Mouse (Mus musculus) embryonic facial prominence, embryonic 14.5 days (tissue): ENCODE measurements at regions not wholly inside any gene's neighbourhood (a gene's known extent, or its start where the extent isn't known, plus 50 kb on each side); places are given as distances from the start of the nearest gene placed in this dataset.

Experiments used
- ATAC-seq: fragments of 200-750 bp; cut with Nextera tagmentation; 2 replicates; pipeline ENCODE4 v1.8.0; 2017; ENCODE audit warnings: low read depth, moderate number of reproducible peaks, moderate TSS enrichment
- DNase-seq: peaks from one replicate; pipeline ENCODE4 v3.0.0-alpha.2; 2015; ENCODE audit warnings: low spot score
- H3K27ac ChIP-seq: fragments of 300-500 bp; sonication (generic); replicated peaks from 2 replicates; pipeline ENCODE4 v1.5.1; 2014; ENCODE audit warnings: low read depth, mild to moderate bottlenecking, low read length, moderate library complexity
- H3K27me3 ChIP-seq: fragments of 300-500 bp; sonication (generic); replicated peaks from 2 replicates; pipeline ENCODE4 v1.6.1; 2014; ENCODE audit warnings: low read length; ENCODE audit not compliant: control insufficient read depth, insufficient read depth
- H3K36me3 ChIP-seq: fragments of 300-500 bp; sonication (generic); 2 replicates; pipeline ENCODE4 v1.6.1; 2014; ENCODE audit warnings: low read length, mixed read lengths; ENCODE audit not compliant: control insufficient read depth, insufficient read depth
- H3K4me1 ChIP-seq: fragments of 300-500 bp; sonication (generic); 2 replicates; pipeline ENCODE4 v1.6.1; 2014; ENCODE audit warnings: antibody characterized with exemption, low read length; ENCODE audit not compliant: control insufficient read depth, insufficient read depth
- H3K4me2 ChIP-seq: fragments of 300-500 bp; sonication (generic); 2 replicates; pipeline ENCODE4 v1.6.1; 2014; ENCODE audit warnings: low read depth, mild to moderate bottlenecking, low read length, moderate library complexity, mixed read lengths
- H3K4me3 ChIP-seq: fragments of 300-500 bp; sonication (generic); 2 replicates; pipeline ENCODE4 v1.5.1; 2014; ENCODE audit warnings: low read depth, mild to moderate bottlenecking, low read length
- H3K9ac ChIP-seq: fragments of 300-500 bp; sonication (generic); 2 replicates; pipeline ENCODE4 v1.6.1; 2014; ENCODE audit warnings: low read depth, mild to moderate bottlenecking, low read length, moderate library complexity, mixed read lengths
- H3K9me3 ChIP-seq: fragments of 300-500 bp; sonication (generic); 2 replicates; pipeline ENCODE4 v1.6.1; 2016; ENCODE audit warnings: low read length; ENCODE audit not compliant: control insufficient read depth
- WGBS: fragments of 180-500 bp; shearing (Covaris S2); extraction: QIAGEN DNeasy Blood & Tissue Kit; methylation state at CpG from one replicate; pipeline ENCODE4 v1.1.7; 2014; 5-methylcytosine and 5-hydroxymethylcytosine counted together

DNA sequence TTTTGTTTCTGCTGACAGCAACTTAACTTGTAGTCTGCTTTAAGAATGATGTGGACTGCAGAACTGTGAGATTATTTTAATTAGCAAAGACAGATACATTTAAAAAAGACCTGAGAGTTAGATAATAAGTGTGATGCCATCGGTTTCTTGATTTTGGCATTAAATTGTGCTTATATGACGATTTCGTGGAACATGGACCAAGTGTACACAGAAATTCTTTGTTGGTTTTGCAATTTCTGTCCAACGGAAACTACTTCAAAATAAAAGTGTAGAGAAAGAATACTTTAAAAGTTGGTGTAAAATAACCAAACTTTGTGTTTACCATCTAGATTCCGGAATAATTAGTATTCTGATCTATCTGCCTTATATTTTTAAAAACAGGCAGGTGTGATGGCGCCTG, 81.4 kb upstream of the Pik3r1 start:
- H3K9me3 ChIP-seq: no peaks in the 10 kb centered on the region
- ATAC-seq (no peak), DNase-seq (no peak)
- 78% methylated on average over 6 of the region's 6 CpGs for WGBS
- H3K27ac ChIP-seq: no peak overlapping the region
- H3K4me2 ChIP-seq: no peak overlapping the region
- H3K4me1 ChIP-seq: 0 out of 2 replicates have a peak, but pooled peaks cover 3% of the 10 kb centered on the region
- H3K4me3 ChIP-seq: no peak overlapping the region
- no peaks in the 10 kb centered on the region for H3K27me3 ChIP-seq
- H3K9ac ChIP-seq: no peak overlapping the region
- no peaks in the 10 kb centered on the region for H3K36me3 ChIP-seq

DNA sequence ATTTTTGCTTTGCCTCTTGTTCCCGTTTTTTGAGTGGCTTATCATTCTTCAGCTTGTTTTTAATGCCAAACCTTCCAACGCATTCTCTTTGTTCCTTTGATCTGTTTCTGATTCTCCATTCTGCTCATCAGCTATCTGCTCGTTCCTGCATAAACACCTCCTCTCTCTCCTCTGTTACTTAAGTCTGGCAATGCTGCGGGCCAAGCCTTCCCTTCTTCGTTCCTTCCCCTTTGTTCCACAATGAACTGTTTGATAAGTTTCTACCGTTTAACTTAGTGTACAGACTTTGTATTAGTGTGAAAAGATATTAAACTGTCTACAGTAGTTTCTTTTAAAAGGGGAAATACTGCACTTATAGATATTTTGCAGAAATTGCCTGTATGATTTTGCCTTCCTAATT, 83.3 kb upstream of the Pik3r1 start:
- H3K4me3 ChIP-seq: no peak overlapping the region
- no peaks in the 10 kb centered on the region for H3K27me3 ChIP-seq
- no peaks in the 10 kb centered on the region for H3K36me3 ChIP-seq
- 69% methylated on average over 6 of the region's 6 CpGs for WGBS
- no peak for ATAC-seq
- 0 out of 2 replicates have a peak, but pooled peaks cover 3% of the 10 kb centered on the region for H3K4me1 ChIP-seq
- no peak overlapping the region for H3K9ac ChIP-seq
- H3K27ac ChIP-seq: no peak overlapping the region
- DNase-seq: no peak
- no peak overlapping the region for H3K4me2 ChIP-seq
- H3K9me3 ChIP-seq: no peaks in the 10 kb centered on the region

DNA sequence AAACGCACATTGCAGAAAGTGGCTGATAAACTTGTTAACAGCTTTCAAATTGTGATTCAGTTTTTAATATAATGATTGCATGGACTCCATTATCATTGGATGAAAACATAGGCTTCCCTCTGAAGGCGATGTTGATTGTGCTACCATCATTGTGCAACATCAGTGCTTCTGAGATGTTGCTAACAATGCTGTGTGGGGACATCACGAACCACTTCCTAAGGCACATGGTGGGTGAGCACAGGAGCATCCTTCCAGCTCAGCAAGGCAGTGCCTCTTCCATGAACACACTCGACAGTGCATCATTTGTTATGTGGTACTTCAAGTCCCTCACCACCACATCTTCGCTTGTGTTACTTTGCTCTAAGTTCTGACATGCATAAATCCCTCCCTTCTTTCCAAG, 84.9 kb upstream of the Pik3r1 start:
- DNase-seq: no peak
- H3K9ac ChIP-seq: no peak overlapping the region

DNA sequence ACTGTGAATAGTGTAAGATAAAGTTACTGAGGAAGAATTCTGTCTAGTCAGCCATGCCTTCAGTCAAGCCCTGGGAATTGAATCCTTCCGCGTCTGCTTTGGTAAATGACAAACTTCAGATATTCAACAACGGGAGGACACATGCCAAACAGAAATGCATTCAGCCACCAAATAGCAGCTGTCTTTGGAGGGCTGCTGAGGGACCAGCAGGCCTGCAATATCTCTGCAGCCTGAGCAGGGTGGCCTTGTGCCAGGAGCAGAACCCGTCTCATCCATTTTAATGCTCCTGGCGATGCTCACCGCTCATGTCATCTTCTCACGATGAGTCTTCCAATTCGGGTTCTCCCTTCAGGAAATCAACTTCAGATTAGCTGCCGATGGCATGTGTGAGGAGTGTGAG, 87.1 kb upstream of the Pik3r1 start:
- ATAC-seq (no peak), DNase-seq (peak; percentile 57)
- no peak overlapping the region for H3K4me3 ChIP-seq
- no peaks in the 10 kb centered on the region for H3K27me3 ChIP-seq
- no peak overlapping the region for H3K9ac ChIP-seq
- H3K4me1 ChIP-seq: no peaks in the 10 kb centered on the region
- 0 out of 2 replicates have a peak, but pooled peaks cover 6% of the 10 kb centered on the region for H3K9me3 ChIP-seq
- WGBS: 70% methylated on average over 9 of the region's 9 CpGs
- H3K36me3 ChIP-seq: no peaks in the 10 kb centered on the region
- no peak overlapping the region for H3K4me2 ChIP-seq
- no peak overlapping the region for H3K27ac ChIP-seq

More for the DNA sequence above, 84.9 kb upstream of the Pik3r1 start:
- WGBS: 87% methylated on average over 5 of the region's 5 CpGs
- Histone ChIP-seq H3K27ac (no peak overlapping the region), H3K4me3 (no peak overlapping the region), H3K4me2 (no peak overlapping the region), H3K4me1 (0 out of 2 replicates have a peak, but pooled peaks cover 3% of the 10 kb centered on the region), H3K36me3 (no peaks in the 10 kb centered on the region), H3K27me3 (no peaks in the 10 kb centered on the region), H3K9me3 (no peaks in the 10 kb centered on the region)
- ATAC-seq: no peak

DNA sequence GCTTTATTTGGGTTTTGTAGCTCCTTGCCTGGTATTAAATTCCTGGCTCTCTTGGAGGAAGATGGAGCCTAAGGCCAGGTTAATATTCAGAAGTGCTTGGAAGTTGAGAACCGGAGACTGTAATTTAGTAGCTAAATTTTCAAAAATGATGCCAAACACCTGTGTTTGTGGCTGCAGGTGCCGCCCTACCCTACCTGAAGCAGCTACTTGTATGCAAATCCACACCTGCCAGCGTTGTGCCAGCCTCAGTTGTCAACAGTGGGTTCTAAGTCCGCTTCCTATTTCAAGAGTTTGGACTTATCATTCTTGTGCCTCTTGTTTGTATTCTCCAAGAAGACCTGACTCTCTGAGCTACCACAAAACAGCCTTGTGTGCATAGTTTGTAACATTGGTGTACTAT, 92.7 kb upstream of the Pik3r1 start:
- 0 out of 2 replicates have a peak, but pooled peaks cover 6% of the 10 kb centered on the region for H3K9me3 ChIP-seq
- H3K4me3 ChIP-seq: no peak overlapping the region
- 72% methylated on average over 4 of the region's 4 CpGs for WGBS
- H3K27ac ChIP-seq: no peak overlapping the region
- peak; percentile 50 for DNase-seq
- H3K36me3 ChIP-seq: no peaks in the 10 kb centered on the region
- H3K27me3 ChIP-seq: no peaks in the 10 kb centered on the region
- peak; percentile 67; the same call in 1 of the 2 replicates for ATAC-seq
- no peak overlapping the region for H3K4me2 ChIP-seq
- no peak overlapping the region for H3K9ac ChIP-seq
- no peaks in the 10 kb centered on the region for H3K4me1 ChIP-seq

DNA sequence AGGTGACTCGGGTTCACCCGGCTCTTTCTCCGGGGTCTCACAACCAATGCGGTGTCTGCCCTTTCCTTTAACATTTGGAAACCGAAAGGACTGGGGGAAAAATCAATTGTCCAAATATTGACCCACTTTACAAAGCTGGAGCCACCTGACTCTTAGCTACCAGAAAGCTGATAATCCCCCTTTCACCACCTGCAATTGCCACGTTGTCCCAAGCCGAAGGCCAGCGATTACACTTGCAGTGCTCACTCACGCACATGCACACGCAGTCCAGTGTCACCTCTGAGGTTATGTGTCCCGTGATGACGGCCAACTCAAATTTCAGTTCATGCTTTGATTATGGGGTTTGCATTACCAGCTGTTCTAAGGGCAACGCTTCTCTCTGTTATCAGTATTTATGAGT, 94.0 kb upstream of the Pik3r1 start:
- WGBS: 68% methylated on average over 13 of the region's 13 CpGs
- Histone ChIP-seq H3K4me1 (no peaks in the 10 kb centered on the region), H3K36me3 (no peaks in the 10 kb centered on the region), H3K27ac (no peak overlapping the region), H3K9ac (no peak overlapping the region), H3K27me3 (no peaks in the 10 kb centered on the region), H3K4me2 (no peak overlapping the region), H3K4me3 (no peak overlapping the region), H3K9me3 (0 out of 2 replicates have a peak, but pooled peaks cover 6% of the 10 kb centered on the region)
- no peak for ATAC-seq
- DNase-seq: no peak

DNA sequence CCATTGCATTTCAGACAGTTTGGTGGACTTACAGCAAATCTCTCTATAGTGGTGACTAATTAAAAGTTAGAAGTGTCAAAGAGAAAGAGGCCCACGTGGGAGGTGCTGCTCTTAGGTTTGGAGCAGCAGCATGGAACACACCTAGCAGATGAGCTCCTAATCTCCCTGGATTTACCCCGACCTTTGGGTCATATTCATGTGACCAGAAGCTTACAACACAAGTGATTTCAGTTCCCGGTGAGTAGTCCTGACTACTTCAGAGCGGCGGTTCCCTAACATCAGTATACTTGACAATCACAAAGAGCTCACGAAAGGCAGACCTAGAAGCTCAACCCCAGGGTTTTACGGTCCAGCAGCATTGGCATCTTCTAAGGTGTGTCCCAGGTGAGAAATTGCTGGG, 95.0 kb upstream of the Pik3r1 start:
- Histone ChIP-seq H3K27ac (no peak overlapping the region), H3K4me1 (no peaks in the 10 kb centered on the region), H3K9me3 (0 out of 2 replicates have a peak, but pooled peaks cover 6% of the 10 kb centered on the region), H3K4me3 (no peak overlapping the region), H3K36me3 (no peaks in the 10 kb centered on the region), H3K27me3 (no peaks in the 10 kb centered on the region), H3K9ac (no peak overlapping the region), H3K4me2 (no peak overlapping the region)
- DNase-seq: no peak
- 88% methylated on average over 7 of the region's 7 CpGs for WGBS
- no peak for ATAC-seq

DNA sequence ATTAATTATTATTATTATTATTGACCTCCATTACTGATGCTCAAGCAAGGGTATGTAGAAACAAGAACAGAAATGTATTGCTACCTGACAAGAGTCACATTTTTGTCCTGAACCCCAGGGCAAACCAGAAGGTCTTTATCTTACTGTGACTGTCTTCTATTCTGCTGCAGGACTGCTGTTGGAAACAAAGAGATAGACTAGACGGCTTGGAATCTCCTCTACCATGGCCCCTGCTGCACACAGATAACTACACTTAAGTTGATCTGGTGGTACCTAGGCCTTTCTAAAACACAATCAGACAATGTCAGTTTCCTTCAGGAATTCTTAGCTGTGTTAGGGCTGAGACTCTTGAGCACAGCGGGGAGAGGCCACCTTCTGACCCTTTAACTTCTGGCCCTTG, 95.6 kb upstream of the Pik3r1 start:
- ATAC-seq (no peak), DNase-seq (no peak)
- H3K36me3 ChIP-seq: no peaks in the 10 kb centered on the region
- H3K9me3 ChIP-seq: 0 out of 2 replicates have a peak, but pooled peaks cover 6% of the 10 kb centered on the region
- no peaks in the 10 kb centered on the region for H3K4me1 ChIP-seq
- H3K4me2 ChIP-seq: no peak overlapping the region
- 76% methylated on average over 2 of the region's 2 CpGs for WGBS
- no peak overlapping the region for H3K27ac ChIP-seq
- no peak overlapping the region for H3K4me3 ChIP-seq
- H3K9ac ChIP-seq: no peak overlapping the region
- H3K27me3 ChIP-seq: no peaks in the 10 kb centered on the region

DNA sequence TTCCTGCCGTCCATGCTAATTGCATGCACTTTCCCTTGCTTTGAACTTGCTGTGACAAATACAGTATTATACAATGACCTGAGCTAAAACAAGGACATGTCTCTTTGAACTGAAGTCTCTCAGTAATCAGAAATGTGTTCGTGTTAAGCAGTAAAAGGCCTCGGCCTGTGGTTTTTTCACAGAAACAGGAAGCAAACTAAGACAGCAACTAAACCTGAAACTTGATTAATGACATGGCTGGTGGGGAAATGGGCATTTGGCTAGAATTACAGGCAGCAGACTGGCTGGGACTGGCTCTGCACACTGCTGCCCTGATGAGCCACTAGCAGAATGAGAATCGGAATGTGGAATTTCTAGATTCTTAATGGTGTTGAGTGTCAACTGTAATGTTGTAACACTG, 98.8 kb upstream of the Pik3r1 start:
- Histone ChIP-seq H3K4me3 (no peak overlapping the region), H3K27me3 (no peaks in the 10 kb centered on the region), H3K4me2 (no peak overlapping the region), H3K36me3 (no peaks in the 10 kb centered on the region), H3K4me1 (no peaks in the 10 kb centered on the region), H3K9ac (no peak overlapping the region), H3K9me3 (no peaks in the 10 kb centered on the region), H3K27ac (no peak overlapping the region)
- WGBS: 17% methylated on average over 4 of the region's 4 CpGs
- ATAC-seq (peak; percentile 83; the same call in 1 of the 2 replicates), DNase-seq (peak; percentile 74)
